Mouse (Mus musculus) heart, embryonic 14.5 days (tissue): ENCODE measurements around the gene Ctsc. TPM values are rescaled to one million over a fixed set of nuclear protein-coding genes. Genes with fewer than 3 reads are reported as not detected.
"Not testable (repeated sequence)": the region's sequence is repeated elsewhere in the genome, so short reads cannot be mapped to it uniquely, and the experiment has no call there.

Source experiments
- ATAC-seq: fragments of 200-750 bp; cut with Nextera tagmentation; 2 replicates; pipeline ENCODE4 v1.8.0; 2017; ENCODE audit warnings: low read depth, moderate TSS enrichment; ENCODE audit not compliant: insufficient number of reproducible peaks, insufficient read depth, low FRiP score
- H3K27ac ChIP-seq, 2 experiments: fragments of 200-500 bp in 1 of 2; fragments of 300-500 bp in 1 of 2; sonication (generic) in 1 of 2; replicated peaks in 1 of 2; 2 replicates each; pipeline ENCODE4 v1.5.1; 2012 to 2014; ENCODE audit warnings: low read depth in 2 of 2, low read length in 2 of 2, control low read depth in 1 of 2, mild to moderate bottlenecking in 1 of 2, mixed read lengths in 1 of 2; ENCODE audit not compliant: control insufficient read depth in 1 of 2, insufficient read depth in 1 of 2
- H3K27me3 ChIP-seq: fragments of 300-500 bp; sonication (generic); 2 replicates; pipeline ENCODE4 v1.6.1; 2014; ENCODE audit warnings: mild to moderate bottlenecking, low read length, control low read depth; ENCODE audit not compliant: control insufficient read depth, insufficient read depth
- H3K36me3 ChIP-seq: fragments of 300-500 bp; sonication (generic); 2 replicates; pipeline ENCODE4 v1.6.1; 2014; ENCODE audit warnings: mild to moderate bottlenecking, control low read depth, low read length, mixed read lengths; ENCODE audit not compliant: control insufficient read depth, insufficient read depth
- H3K4me1 ChIP-seq, 2 experiments: fragments of 200-500 bp in 1 of 2; fragments of 300-500 bp in 1 of 2; sonication (generic) in 1 of 2; 2 replicates each; pipeline ENCODE4 v1.6.1; 2012 to 2014; ENCODE audit warnings: low read length in 2 of 2, control low read depth in 1 of 2, mixed read lengths in 1 of 2; ENCODE audit not compliant: control insufficient read depth in 2 of 2, insufficient read depth in 2 of 2
- H3K4me2 ChIP-seq: fragments of 300-500 bp; sonication (generic); 2 replicates; pipeline ENCODE4 v1.6.1; 2014; ENCODE audit warnings: mild to moderate bottlenecking, low read length
- H3K4me3 ChIP-seq, 2 experiments: fragments of 200-500 bp in 1 of 2; fragments of 300-500 bp in 1 of 2; sonication (generic) in 1 of 2; 2 replicates each; pipeline ENCODE4 v1.5.1; 2012 to 2014; ENCODE audit warnings: low read length in 2 of 2, mild to moderate bottlenecking in 2 of 2, control low read depth in 1 of 2, low read depth in 1 of 2, moderate library complexity in 1 of 2; ENCODE audit not compliant: control insufficient read depth in 1 of 2, insufficient read depth in 1 of 2
- H3K9ac ChIP-seq: fragments of 300-500 bp; sonication (generic); 2 replicates; pipeline ENCODE4 v1.6.1; 2014; ENCODE audit warnings: mild to moderate bottlenecking, low read length
- H3K9me3 ChIP-seq: fragments of 300-500 bp; sonication (generic); 2 replicates; pipeline ENCODE4 v1.6.1; 2016; ENCODE audit warnings: low read length, control low read depth; ENCODE audit not compliant: control insufficient read depth
- WGBS: fragments of 180-500 bp; shearing (Covaris S2); extraction: QIAGEN DNeasy Blood & Tissue Kit; methylation state at CpG from one replicate; pipeline ENCODE4 v1.1.7; 2014; 5-methylcytosine and 5-hydroxymethylcytosine counted together
- polyA plus RNA-seq: library from polyadenylated mRNA; unstranded; fragments of >200 nt; fragmentation: Nextera tagmentation; extraction: Ambion mirVana; gene quantifications from 2 replicates; pipeline ENCODE4 v1.2.1, GENCODE M21; 2014

The Ctsc gene
- polyA plus RNA-seq = 43.6 and 44.6 TPM in 2 replicates

DNA sequence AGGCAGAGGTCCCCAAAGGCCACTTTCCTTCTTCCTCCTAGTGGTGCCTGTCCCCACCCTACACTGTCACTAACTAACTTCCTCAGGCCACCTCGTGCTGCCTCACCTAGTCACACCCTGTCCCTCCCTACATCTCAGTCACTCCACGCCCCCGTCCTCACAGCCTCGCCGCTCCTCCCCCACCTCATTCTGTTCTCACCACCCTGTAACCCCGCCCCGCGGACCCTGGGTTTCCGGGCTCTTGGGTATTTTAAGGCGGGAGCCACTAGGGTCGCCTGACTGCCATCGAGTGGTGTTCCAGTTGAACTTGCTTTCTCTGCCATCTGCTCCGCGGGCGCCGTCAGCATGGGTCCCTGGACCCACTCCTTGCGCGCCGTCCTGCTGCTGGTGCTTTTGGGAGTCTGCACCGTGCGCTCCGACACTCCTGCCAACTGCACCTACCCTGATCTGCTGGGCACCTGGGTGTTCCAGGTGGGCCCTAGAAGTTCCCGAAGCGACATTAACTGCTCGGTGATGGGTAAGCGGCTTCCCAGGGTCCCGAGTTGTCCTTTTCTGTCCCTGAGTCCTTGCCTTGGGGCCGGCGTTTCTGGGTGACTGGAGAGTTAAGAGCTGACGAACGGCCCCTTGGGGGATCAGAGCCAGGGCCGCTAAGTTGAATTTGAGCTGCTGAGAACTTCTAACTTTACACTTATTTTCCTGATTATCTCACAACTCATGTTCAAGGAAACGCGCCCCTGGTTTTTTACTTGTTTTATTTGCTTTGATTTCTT is at the start of gene Ctsc:
Gene Ctsc, plus strand, starts transcription at position 228 of the 770 bp plus-strand sequence.
- Histone ChIP-seq H3K4me3 (peak within 1 kb of the TSS; percentile 59 to 60), H3K4me1 (peaks cover 4 to 12% of the 10 kb centered on the region in 2 experiments; a peak in 3 of 4 replicates), H3K9me3 (no peaks in the 10 kb centered on the region), H3K36me3 (no peaks in the 10 kb centered on the region), H3K4me2 (peak within 1 kb of the TSS; percentile 90), H3K9ac (peak within 1 kb of the TSS; percentile 73), H3K27ac (peak within 1 kb of the TSS; percentile 12 to 60), H3K27me3 (no peaks in the 10 kb centered on the region)
- peak; percentile 91 for ATAC-seq
- under 1% methylated on average over 34 of the region's 34 CpGs for WGBS

DNA sequence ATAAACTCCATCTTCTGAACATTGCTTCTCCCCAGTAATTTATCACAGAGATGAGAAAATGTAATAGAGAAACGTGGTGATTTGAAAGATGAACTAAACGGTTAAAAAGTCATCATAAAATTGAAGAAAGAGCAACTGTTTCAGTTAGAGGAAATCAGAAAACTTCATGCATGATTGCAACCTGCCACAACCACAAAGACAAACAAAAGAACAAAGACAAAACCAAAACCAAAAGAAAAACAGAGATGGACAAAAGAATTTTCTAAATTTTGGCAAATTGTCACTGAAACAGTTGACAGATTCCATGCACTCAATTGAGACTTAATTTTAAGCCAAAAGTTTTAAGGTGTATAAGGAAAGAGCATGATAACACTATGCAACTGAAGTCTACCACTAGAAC is 48.8 kb upstream of the Ctsc start:
- no peak overlapping the region for H3K9ac ChIP-seq
- no peak overlapping the region for H3K27ac ChIP-seq
- no peaks in the 10 kb centered on the region for H3K9me3 ChIP-seq
- no peaks in the 10 kb centered on the region for H3K27me3 ChIP-seq
- 64% methylated on average over 2 of the region's 2 CpGs for WGBS
- no peaks in the 10 kb centered on the region for H3K4me1 ChIP-seq
- no peaks in the 10 kb centered on the region for H3K36me3 ChIP-seq
- no peak for ATAC-seq
- no peak overlapping the region for H3K4me3 ChIP-seq
- no peak overlapping the region for H3K4me2 ChIP-seq

GRCm38 (mm10) chr7:88230121-88230520 is 47.8 kb upstream of the Ctsc start:
- no peak overlapping the region for H3K4me2 ChIP-seq
- no peaks in the 10 kb centered on the region for H3K36me3 ChIP-seq
- no peak for ATAC-seq
- no peak overlapping the region for H3K9ac ChIP-seq
- WGBS = 89% methylated on average over 4 of the region's 4 CpGs
- no peak overlapping the region for H3K27ac ChIP-seq
- no peaks in the 10 kb centered on the region for H3K27me3 ChIP-seq
- H3K4me1 ChIP-seq = no peaks in the 10 kb centered on the region
- H3K9me3 ChIP-seq = no peaks in the 10 kb centered on the region
- H3K4me3 ChIP-seq = no peak overlapping the region

- H3K4me1 ChIP-seq = no peaks in the 10 kb centered on the region
- H3K4me2 ChIP-seq = no peak overlapping the region
- ATAC-seq = no peak
- H3K4me3 ChIP-seq = no peak overlapping the region
- WGBS = 84% methylated on average over 7 of the region's 7 CpGs
- no peaks in the 10 kb centered on the region for H3K9me3 ChIP-seq
- no peaks in the 10 kb centered on the region for H3K27me3 ChIP-seq
- H3K27ac ChIP-seq = no peak overlapping the region
- H3K36me3 ChIP-seq = no peaks in the 10 kb centered on the region
- H3K9ac ChIP-seq = no peak overlapping the region
Observed at GRCm38 (mm10) chr7:88230756-88231522, 46.9 kb upstream of the Ctsc start.

GRCm38 (mm10) chr7:88243059-88243458 is 34.8 kb upstream of the Ctsc start:
- H3K4me3 ChIP-seq = no peak overlapping the region
- H3K4me2 ChIP-seq = no peak overlapping the region
- no peaks in the 10 kb centered on the region for H3K36me3 ChIP-seq
- no peaks in the 10 kb centered on the region for H3K27me3 ChIP-seq
- H3K27ac ChIP-seq = no peak overlapping the region
- H3K4me1 ChIP-seq = no peaks in the 10 kb centered on the region
- no peaks in the 10 kb centered on the region for H3K9me3 ChIP-seq
- WGBS = 67% methylated on average over 3 of the region's 3 CpGs
- H3K9ac ChIP-seq = no peak overlapping the region
- ATAC-seq = no peak

DNA sequence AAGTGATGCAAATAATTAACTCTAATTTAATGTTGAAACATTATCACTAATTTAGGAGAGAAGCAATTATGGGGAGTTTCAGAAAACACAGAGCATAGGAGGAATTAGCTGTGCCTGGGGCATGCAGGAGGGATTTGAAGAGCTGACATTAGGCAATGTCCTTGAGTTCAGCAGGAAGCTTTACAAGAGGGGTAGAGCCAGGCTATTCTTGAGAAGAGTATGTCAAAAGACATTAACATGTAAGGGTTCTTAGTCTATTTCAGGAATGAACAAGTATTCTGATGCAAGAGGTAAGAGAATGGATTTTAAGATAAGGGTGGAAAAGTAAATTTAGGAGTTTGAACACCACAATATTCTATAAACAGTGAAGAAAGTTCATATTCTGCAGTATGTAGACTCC is 33.4 kb upstream of the Ctsc start:
- H3K9me3 ChIP-seq = no peaks in the 10 kb centered on the region
- H3K4me1 ChIP-seq = no peaks in the 10 kb centered on the region
- H3K9ac ChIP-seq = no peak overlapping the region
- H3K27ac ChIP-seq = no peak overlapping the region
- H3K36me3 ChIP-seq = no peaks in the 10 kb centered on the region
- H3K4me3 ChIP-seq = no peak overlapping the region
- no peaks in the 10 kb centered on the region for H3K27me3 ChIP-seq
- ATAC-seq = no peak
- H3K4me2 ChIP-seq = no peak overlapping the region

GRCm38 (mm10) chr7:88250380-88250779 is 27.5 kb upstream of the Ctsc start:
- not testable (repeated sequence) for H3K27ac ChIP-seq, H3K27me3 ChIP-seq, H3K4me2 ChIP-seq, H3K4me1 ChIP-seq, ATAC-seq, H3K9me3 ChIP-seq, H3K4me3 ChIP-seq, H3K36me3 ChIP-seq, H3K9ac ChIP-seq
- WGBS = 80% methylated on average over 2 of the region's 2 CpGs
